Mouse (Mus musculus): Measurements from ENCODE around the gene Zfp683.

GRCm38 (mm10) chr4:134081730-134082386 is 28.2 kb downstream of the Zfp683 start:
- TF ChIP-seq EP300 (IDR thresholded peaks at IDR 0.05; ENCODE audit: low read depth) (no peak), CTCF (IDR thresholded peaks at IDR 0.05; ENCODE audit: low read depth) (no peak)

Data from heart, postnatal 0 days (tissue).